Mouse (Mus musculus): ENCODE measurements around the gene Mum1.

Mum1 gene

DNA sequence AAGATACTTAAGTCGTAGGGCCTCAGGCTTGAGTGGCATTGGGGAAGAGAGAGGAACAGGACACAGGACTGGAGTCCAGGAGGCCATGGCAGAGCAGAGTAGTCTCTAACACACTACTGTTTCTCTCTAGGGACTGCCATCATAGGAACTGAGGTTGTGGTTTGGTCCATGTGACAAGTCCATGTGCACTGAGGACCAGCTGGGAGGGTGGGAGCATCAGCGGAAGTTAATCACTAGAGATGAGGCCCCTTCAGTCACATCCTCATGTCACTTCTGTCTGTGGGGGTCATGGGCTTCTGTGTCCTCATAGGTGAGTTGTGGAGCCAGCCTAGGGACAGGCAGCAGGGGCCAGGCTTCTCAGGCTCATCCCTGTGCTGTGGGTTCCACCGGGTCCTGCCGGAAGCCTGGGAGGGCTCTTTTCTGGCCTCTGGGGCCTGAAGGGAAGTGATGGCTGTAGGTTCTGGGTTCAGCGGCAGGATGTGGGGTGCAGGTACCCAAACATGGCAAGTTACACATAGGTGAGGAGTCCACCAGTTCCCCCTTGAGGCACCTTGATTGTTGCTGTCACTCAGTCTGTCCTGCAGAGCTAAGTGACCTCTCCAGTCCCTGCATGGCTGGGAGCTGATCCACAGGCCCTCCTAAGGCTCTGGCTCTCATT is 45.1 kb downstream of the Mum1 start:
- no peak for DNase-seq (ENCODE audit: low read depth)

GRCm38 (mm10) chr10:80271870-80272585 is 45.8 kb downstream of the Mum1 start:
- DNase-seq (ENCODE audit: low read depth): no peak

DNA sequence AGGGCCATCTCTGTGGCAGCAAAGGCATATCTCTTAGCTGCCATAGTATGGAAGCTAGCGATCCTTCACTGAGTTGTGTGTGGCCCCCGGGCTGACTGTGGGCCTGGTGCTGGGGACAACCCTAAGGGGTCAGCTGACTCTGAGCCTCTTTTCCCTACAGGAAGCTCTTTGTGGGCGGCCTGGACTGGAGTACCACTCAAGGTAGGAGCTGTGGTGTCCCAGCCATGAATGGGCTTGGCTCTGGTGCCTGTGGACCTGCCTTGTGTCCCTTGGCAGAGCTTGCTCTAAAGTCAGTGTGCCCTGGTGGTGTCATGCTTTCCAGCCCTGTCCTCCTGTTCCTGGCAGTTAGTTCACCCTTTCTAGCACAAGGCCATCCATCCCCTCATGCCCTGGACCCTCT is 47.6 kb downstream of the Mum1 start:
- no peak for DNase-seq (ENCODE audit: low read depth)

- no peak for DNase-seq (ENCODE audit: low read depth)
These were observed 50.0 kb downstream of the Mum1 start for GRCm38 (mm10) chr10:80276238-80276637.

- no peak for DNase-seq (ENCODE audit: low read depth)
These were observed 52.2 kb downstream of the Mum1 start for GRCm38 (mm10) chr10:80278390-80278789.

DNA sequence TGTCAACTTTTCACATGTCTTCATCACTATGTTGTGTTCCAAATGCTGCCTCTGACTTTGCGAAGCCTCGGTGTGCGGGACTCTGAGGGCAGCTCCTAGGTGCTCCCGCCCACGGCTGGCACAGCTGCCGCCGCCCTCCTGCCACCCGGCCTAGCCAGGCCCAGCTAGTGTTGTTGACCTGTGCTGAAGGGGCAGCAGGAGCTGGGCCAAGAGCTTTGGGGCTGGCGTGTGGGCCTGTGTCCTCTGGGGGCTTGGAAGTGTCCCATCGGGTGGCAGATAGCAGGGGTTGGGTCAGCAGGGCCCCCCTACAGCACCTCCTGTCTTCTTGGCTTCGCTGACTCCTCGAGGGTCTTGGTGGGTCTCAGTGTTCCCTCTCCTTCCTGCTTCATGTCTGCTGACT is 53.0 kb downstream of the Mum1 start:
- DNase-seq (ENCODE audit: low read depth): no peak

DNA sequence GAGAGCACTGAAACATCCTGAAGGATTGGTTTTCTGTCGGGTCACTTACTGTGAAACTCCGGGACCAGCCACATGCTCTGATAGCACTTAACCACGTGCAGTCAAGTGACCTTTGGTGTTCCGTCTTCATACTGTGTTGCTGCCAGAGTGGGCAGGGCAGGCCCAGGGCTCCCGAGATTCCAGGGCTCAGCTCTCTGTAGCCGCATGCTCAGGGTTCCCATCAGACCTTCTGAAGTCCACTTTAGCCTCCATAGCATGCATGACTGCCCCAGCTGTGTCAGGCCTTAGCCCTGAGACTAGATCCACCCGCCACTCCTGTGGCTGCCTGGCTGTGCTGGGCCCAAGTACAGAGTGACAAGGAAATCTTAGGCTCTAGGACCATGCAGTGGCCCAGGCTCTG is 55.1 kb downstream of the Mum1 start:
- no peak for DNase-seq (ENCODE audit: low read depth)

DNA sequence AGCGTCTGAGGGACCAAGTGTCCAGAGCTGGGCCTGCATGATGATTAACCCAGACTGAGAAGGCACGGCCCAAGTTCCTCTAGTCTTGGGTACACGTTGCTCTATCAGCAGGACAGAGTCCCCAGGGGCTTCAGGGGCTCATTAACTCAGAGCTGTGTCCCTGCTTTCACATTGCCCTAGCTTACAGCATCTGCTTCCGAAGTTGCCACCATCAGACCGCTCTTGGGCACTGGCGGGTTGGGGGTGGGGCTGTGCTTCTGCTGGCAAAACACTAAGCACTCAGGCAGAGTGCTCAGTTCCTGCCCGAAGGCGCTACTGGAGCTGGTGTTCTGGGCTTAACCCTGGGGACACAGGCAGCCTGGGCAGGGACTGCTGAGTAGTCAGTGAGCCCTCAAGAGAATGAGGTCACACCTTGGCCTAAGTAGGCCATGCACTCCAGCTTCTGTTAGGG is 55.7 kb downstream of the Mum1 start:
- no peak for DNase-seq (ENCODE audit: low read depth)

DNA sequence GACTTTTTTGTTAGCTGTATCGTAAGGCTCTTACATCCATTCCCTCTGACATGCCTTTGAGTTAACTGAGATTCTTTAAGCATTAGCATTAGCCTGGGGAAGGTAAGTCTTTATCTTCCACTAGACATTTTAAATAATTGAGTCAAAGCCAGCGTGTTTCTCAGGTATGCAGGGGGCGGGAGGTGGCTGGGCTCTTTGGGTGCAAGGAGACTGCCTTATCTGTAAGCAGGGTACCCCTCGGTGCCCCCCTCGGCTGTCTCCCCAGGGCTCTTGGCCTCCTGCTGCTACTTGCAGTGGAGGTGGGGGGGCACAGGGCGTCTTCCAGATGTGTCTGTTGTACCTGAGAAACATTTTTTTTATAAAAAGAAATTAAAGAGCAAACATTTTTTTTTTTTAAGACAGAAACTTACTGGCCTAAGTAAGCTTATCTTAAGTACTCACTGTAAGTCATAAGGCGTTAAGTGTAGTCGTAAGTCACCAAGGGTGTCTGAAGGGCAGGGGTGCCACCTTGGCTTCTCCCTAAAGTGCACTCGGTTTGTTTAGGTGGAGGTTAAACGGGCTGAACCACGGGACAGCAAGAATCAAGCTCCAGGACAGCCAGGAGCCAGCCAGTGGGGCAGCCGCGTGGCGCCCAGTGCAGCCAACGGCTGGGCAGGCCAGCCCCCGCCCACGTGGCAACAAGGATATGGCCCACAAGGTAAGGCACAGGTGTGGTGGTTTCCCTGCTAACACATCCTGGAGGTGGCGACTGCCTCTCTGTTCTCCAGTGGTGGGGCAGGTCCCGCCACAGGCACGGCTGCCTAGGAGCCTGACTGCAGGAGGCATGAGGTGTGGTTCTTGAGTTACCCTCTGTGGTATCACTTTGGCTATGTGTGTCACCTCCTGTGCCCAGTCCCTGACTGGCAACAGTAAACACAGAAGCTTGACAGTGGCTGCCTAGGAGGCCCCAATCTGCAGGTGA is 56.5 kb downstream of the Mum1 start:
- DNase-seq (ENCODE audit: low read depth): no peak

GRCm38 (mm10) chr10:80285222-80286070 is 59.2 kb downstream of the Mum1 start:
- no peak for DNase-seq (ENCODE audit: low read depth)

DNA sequence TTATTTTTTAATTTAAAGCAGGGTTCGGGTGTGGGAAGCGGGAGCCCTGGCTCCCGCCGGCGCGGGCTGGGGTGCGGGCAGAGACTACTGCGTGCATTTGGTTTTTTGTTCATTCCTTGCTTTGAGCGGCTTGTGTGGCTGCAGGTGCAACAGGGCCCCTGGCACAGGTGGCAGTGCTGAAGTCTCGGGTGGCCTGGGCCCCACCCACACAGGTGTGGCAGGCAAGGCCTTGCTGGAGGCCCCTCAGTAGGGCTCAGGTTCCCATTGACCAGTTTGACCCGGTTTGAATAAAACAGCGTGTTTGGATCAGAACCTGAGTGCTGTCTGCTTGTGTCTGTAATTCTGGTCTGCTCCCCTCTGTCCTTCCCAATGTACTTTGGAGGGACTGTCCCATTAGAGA is 61.9 kb downstream of the Mum1 start:
- no peak for DNase-seq (ENCODE audit: low read depth)

- DNase-seq (ENCODE audit: low read depth): no peak
These were observed 62.4 kb downstream of the Mum1 start for GRCm38 (mm10) chr10:80288657-80289056.

DNA sequence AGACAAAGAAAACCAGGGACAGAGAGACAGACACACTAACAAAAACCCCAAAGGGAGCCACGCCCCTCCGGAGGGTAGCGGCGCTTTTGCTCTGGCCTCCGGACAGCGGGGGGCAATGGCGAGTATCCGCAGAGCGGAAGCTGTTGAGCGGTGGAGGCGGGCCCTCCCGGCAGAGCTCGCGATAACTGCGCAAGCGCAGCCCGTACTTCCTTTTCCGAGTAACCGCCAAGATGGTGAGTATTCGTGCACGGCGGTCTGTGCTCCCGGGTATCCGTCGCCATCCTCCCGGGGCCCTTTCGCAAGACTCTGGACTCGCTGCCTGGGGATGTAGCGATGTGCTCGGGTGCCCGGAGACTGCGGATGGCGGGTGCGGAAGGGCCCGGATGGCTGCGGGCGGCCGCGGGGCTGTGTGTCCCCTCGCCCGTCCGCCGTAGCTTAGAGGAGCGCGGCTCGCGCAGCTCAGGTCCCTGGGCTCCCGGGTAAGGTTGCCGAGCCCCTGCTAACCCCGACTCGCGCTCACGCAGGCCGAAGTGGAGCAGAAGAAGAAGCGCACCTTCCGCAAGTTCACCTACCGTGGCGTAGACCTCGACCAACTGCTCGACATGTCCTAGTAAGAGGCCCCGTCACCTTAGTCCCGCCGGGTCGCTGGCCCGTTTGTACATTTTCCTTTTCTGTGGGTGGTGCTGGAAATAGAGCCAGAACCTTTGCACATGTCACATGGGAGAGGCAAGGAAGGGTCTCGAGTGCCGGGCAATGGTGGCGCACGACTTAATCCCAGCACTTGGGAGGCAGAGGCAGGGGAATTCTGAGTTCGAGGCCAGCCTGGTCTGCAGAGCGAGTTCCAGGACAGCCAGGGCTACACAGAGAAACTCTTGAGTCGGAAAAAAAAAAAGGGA is 66.3 kb downstream of the Mum1 start, which contains the start of gene Rps15:
Rps15 (plus strand) TSS at position 203 of the 896 bp plus-strand sequence.
- peak; percentile 93 for DNase-seq (ENCODE audit: low read depth)

- DNase-seq (ENCODE audit: low read depth): no peak
These were observed 67.1 kb downstream of the Mum1 start for GRCm38 (mm10) chr10:80293325-80293724.

Measured in c-Kit-positive CD71-positive TER-119-negative erythroid progenitor cells, embryonic 14.5 days (primary cell).